9 mouse cellular contexts compared by ENCODE assay signal in the genomic region with DNA sequence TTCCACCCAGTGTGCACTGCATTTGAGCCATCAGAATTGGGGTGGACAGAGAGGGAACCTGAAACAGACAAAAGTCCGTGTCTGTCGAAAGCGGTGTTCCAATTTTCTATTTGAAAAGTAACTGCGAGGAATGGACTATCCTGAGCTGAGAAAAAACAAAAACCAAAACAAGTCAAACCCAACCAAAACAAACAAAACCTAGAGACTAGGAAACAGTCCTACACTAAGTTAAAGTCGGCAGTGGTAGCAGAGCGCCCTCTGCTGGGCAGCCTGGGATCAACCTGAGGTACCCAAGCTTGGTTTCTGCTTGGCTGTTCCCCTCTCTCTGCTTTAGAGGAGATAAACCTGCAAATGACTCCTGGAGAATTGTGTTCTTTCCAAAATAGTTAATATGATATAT. TPM values are rescaled to one million over a fixed set of nuclear protein-coding genes. Genes with fewer than 3 reads are reported as not detected.
DNase-seq lines count a peak whose midpoint lies in the region; ATAC-seq and TF ChIP-seq lines count a peak whose summit lies in the region.
"Had no signal": no experiment of that assay in that cellular context is flagged by ENCODE, and none has a peak within 500 bp of the region (broad histone marks: within the 10 kb centered on the region; RNA-seq: fewer than 3 reads in every experiment).

No protein-coding gene starts in this region.

- H3K9me3 ChIP-seq in hindbrain, embryonic 10.5 days, result no peaks in the 10 kb centered on the region
- H3K9me3 ChIP-seq in hindbrain, embryonic 12.5 days (replicated peaks), result no peaks in the 10 kb centered on the region
- no peaks in the 10 kb centered on the region for H3K9me3 ChIP-seq in intestine, postnatal 0 days (ENCODE audit: control insufficient read depth)
- no peaks in the 10 kb centered on the region for H3K9me3 ChIP-seq in midbrain, postnatal 0 days (ENCODE audit: low read length)
- H3K9me3 ChIP-seq: stomach, embryonic 15.5 days had no signal

- H3K9ac ChIP-seq in hindbrain, embryonic 12.5 days, result no peak overlapping the region
- no peak overlapping the region for H3K9ac ChIP-seq in intestine, postnatal 0 days (ENCODE audit: low read depth, low read length)
- H3K9ac ChIP-seq in midbrain, postnatal 0 days (replicated peaks; ENCODE audit: low read length, poor library complexity, severe bottlenecking), result no peak overlapping the region
- H3K9ac ChIP-seq: stomach, embryonic 15.5 days had no signal

- no peak overlapping the region for H3K4me3 ChIP-seq in hindbrain, embryonic 10.5 days
- no peak overlapping the region for H3K4me3 ChIP-seq in hindbrain, embryonic 12.5 days
- no peak overlapping the region for H3K4me3 ChIP-seq in cerebellum, adult 2 months (replicated peaks; ENCODE audit: insufficient read depth, low read depth, low read length)
- no peak overlapping the region for H3K4me3 ChIP-seq in intestine, postnatal 0 days (ENCODE audit: low read depth, low read length)
- H3K4me3 ChIP-seq in midbrain, postnatal 0 days (ENCODE audit: low read depth, low read length), result no peak overlapping the region
- H3K4me3 ChIP-seq: stomach, embryonic 15.5 days had no signal

- WGBS in hindbrain, embryonic 10.5 days, result 18% methylated on average over 6 of the region's 6 CpGs
- 26% methylated on average over 6 of the region's 6 CpGs for WGBS in hindbrain, embryonic 12.5 days
- 23% methylated on average over 6 of the region's 6 CpGs for WGBS in cerebellum, adult 2 months
- 24% methylated on average over 6 of the region's 6 CpGs for WGBS in intestine, postnatal 0 days
- WGBS in midbrain, postnatal 0 days, result 14% methylated on average over 6 of the region's 6 CpGs

- ATAC-seq in hindbrain, embryonic 12.5 days (ENCODE audit: low FRiP score), result no peak
- ATAC-seq in intestine, postnatal 0 days, result no peak
- no peak for ATAC-seq in midbrain, postnatal 0 days (ENCODE audit: low FRiP score)

- peak; percentile 92 for TF ChIP-seq CTCF in cerebellum, adult 2 months (IDR thresholded peaks at IDR 0.05; ENCODE audit: borderline replicate concordance, insufficient read depth, low read depth, low read length)
- peak; percentile 95 for TF ChIP-seq CTCF in intestine, postnatal 0 days (IDR thresholded peaks at IDR 0.05; ENCODE audit: low read depth)
- TF ChIP-seq CTCF in midbrain, postnatal 0 days (IDR thresholded peaks at IDR 0.05), result peak; percentile 97

- DNase-seq in hindbrain, embryonic 10.5 days (ENCODE audit: low spot score), result peak; percentile 81
- DNase-seq in cerebellum, adult 2 months, result peak; percentile 38 to 68
- peak; percentile 55 to 85 for DNase-seq in frontal cortex, postnatal 14 days (ENCODE audit: low spot score in 2 of 2)
- DNase-seq in left cerebral cortex, postnatal 36 days (ENCODE audit: low spot score in 2 of 2), result peak; percentile 57 to 68
- DNase-seq in midbrain, postnatal 0 days (ENCODE audit: low spot score), result peak; percentile 86
- peak; percentile 49 to 83 for DNase-seq in spleen, postnatal 10 days (ENCODE audit: low spot score in 2 of 2)

- H3K4me1 ChIP-seq in hindbrain, embryonic 10.5 days (replicated peaks), result peaks cover 10% of the 10 kb centered on the region
- H3K4me1 ChIP-seq in hindbrain, embryonic 12.5 days, result 0 out of 2 replicates have a peak, but pooled peaks cover 6% of the 10 kb centered on the region
- H3K4me1 ChIP-seq in cerebellum, adult 2 months (ENCODE audit: control insufficient read depth, insufficient read depth, low read length), result peaks cover 3% of the 10 kb centered on the region; the same call in 1 of the 2 replicates
- no peaks in the 10 kb centered on the region for H3K4me1 ChIP-seq in intestine, postnatal 0 days (replicated peaks; ENCODE audit: control insufficient read depth, insufficient read depth, low read length)
- no peaks in the 10 kb centered on the region for H3K4me1 ChIP-seq in midbrain, postnatal 0 days (ENCODE audit: insufficient read depth, low read length)
- H3K4me1 ChIP-seq: stomach, embryonic 15.5 days had no signal

- H3K4me2 ChIP-seq in hindbrain, embryonic 12.5 days (replicated peaks), result no peak overlapping the region
- H3K4me2 ChIP-seq in intestine, postnatal 0 days (replicated peaks; ENCODE audit: low read depth), result no peak overlapping the region
- no peak overlapping the region for H3K4me2 ChIP-seq in midbrain, postnatal 0 days (ENCODE audit: low read depth, low read length, poor library complexity, severe bottlenecking)
- H3K4me2 ChIP-seq: stomach, embryonic 15.5 days had no signal

- no peak overlapping the region for H3K27ac ChIP-seq in hindbrain, embryonic 10.5 days
- no peak overlapping the region for H3K27ac ChIP-seq in hindbrain, embryonic 12.5 days
- H3K27ac ChIP-seq in cerebellum, adult 2 months (ENCODE audit: insufficient read depth, low read length), result no peak overlapping the region
- H3K27ac ChIP-seq in intestine, postnatal 0 days (ENCODE audit: low read depth, low read length), result no peak overlapping the region
- H3K27ac ChIP-seq in midbrain, postnatal 0 days (ENCODE audit: low read depth, low read length), result no peak overlapping the region
- H3K27ac ChIP-seq: stomach, embryonic 15.5 days had no signal

- peaks cover 13% of the 10 kb centered on the region; the same call in 1 of the 2 replicates for H3K27me3 ChIP-seq in hindbrain, embryonic 10.5 days (ENCODE audit: insufficient read depth, poor library complexity, severe bottlenecking)
- H3K27me3 ChIP-seq in hindbrain, embryonic 12.5 days, result peaks cover 25% of the 10 kb centered on the region
- H3K27me3 ChIP-seq in cerebellum, adult 2 months (ENCODE audit: control insufficient read depth, insufficient read depth, low read length), result no peaks in the 10 kb centered on the region; the same call in 1 of the 2 replicates
- H3K27me3 ChIP-seq in intestine, postnatal 0 days (replicated peaks; ENCODE audit: control insufficient read depth, insufficient read depth, low read length), result no peaks in the 10 kb centered on the region
- peaks cover 3% of the 10 kb centered on the region; the same call in 1 of the 2 replicates for H3K27me3 ChIP-seq in midbrain, postnatal 0 days (ENCODE audit: insufficient read depth, low read length)
- H3K27me3 ChIP-seq: stomach, embryonic 15.5 days had no signal

- TF ChIP-seq POLR2A in cerebellum, adult 2 months (IDR thresholded peaks at IDR 0.05; ENCODE audit: borderline replicate concordance, insufficient read depth, low read length), result no peak

- intact Hi-C loops in left cerebral cortex, postnatal 36 days (cut with DNase I), result loop anchor here (1.0 to 10.0 kb wide), 2 partner anchors 532 to 928 kb away; no protein-coding TSS in a partner anchor

- H3K36me3 ChIP-seq in hindbrain, embryonic 10.5 days, result no peaks in the 10 kb centered on the region
- H3K36me3 ChIP-seq in hindbrain, embryonic 12.5 days, result no peaks in the 10 kb centered on the region
- H3K36me3 ChIP-seq in intestine, postnatal 0 days (ENCODE audit: control insufficient read depth, insufficient read depth), result no peaks in the 10 kb centered on the region
- H3K36me3 ChIP-seq in midbrain, postnatal 0 days (ENCODE audit: insufficient read depth, low read length), result no peaks in the 10 kb centered on the region
- H3K36me3 ChIP-seq: stomach, embryonic 15.5 days had no signal

RNA-seq across cellular contexts. Expression of gene Cops8, which starts 10.0 kb away (rescaled TPM):
- 193 and 195 TPM in 2 replicates for polyA plus RNA-seq in hindbrain, embryonic 10.5 days (2016; fragmentation: Nextera tagmentation; extraction: Ambion mirVana)
- polyA plus RNA-seq in hindbrain, embryonic 12.5 days (2016; fragmentation: Nextera tagmentation; extraction: Ambion mirVana), result 168 and 182 TPM in 2 replicates
- 119 and 120 TPM in 2 replicates for polyA plus RNA-seq in cerebellum, adult 2 months (2012; rRNA removed)
- 49.7 and 51.9 TPM in 2 replicates for polyA plus RNA-seq in intestine, postnatal 0 days (2015; fragmentation: Nextera tagmentation; extraction: Ambion mirVana)
- 100 to 1,000 TPM; 112 to 126 TPM for total RNA-seq in left cerebral cortex, postnatal 36 days (2021)
- total RNA-seq in midbrain, postnatal 0 days (2014; rRNA removed), result 85.5 and 141 TPM in 2 replicates
- polyA plus RNA-seq in midbrain, postnatal 0 days (2015; fragmentation: Nextera tagmentation; extraction: Ambion mirVana), result 170 and 174 TPM in 2 replicates
